Mouse (Mus musculus) C2C12 (cell line): ENCODE measurements around the gene Hoxa11.

ENCODE experiments used
- CTCF ChIP-seq: IDR thresholded peaks from one replicate; pipeline ENCODE4 v1.5.1; 2011; ENCODE audit not compliant: control insufficient read depth, insufficient read depth, insufficient read length
- MAX ChIP-seq: IDR thresholded peaks from one replicate; pipeline ENCODE4 v1.6.1; 2011; ENCODE audit warnings: mild to moderate bottlenecking, control low read depth
- MYOD1 ChIP-seq: IDR thresholded peaks from one replicate; pipeline ENCODE4 v1.6.1; 2011; ENCODE audit warnings: low read depth; ENCODE audit not compliant: control insufficient read depth, insufficient read length
- MYOG ChIP-seq: IDR thresholded peaks from one replicate; pipeline ENCODE4 v1.6.1; 2011; ENCODE audit not compliant: control insufficient read depth, insufficient read length; ENCODE audit errors: extremely low read depth

DNA sequence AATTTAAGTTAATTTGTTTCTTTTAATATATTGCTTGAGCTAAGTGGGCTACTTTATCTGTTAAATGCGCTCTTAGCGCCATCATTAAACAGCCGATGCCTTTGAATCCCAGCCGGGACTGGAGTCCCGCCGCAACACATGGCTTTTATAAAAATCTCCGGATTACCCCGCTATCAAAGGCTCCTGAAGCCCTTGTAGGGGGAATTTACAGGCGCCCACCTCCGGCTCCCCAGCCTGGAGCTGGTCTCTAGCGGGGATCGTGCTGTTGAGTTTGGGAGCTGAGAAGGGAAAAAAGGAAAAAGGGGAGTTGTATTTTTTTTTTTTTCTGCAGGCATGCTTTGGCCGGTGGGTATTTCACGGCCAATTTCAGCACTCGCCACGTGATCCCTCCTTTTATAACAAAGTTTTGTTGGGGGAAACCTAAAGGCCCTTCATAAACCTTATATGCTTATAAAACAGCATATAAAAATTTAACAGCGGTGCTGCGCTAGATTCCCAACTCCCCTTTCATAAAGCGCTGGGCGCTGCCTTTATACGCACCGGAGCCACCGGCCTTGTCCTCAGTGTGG, 1.1 kb downstream of the Hoxa11 start:
- no peak for TF ChIP-seq MAX
- no peak for TF ChIP-seq CTCF
- TF ChIP-seq MYOG = no peak
- no peak for TF ChIP-seq MYOD1
